Mouse (Mus musculus) C2C12 (cell line): Measurements from ENCODE around the gene Cachd1.

ENCODE experiments used
- CTCF ChIP-seq: IDR thresholded peaks from one replicate; pipeline ENCODE4 v1.5.1; 2011; ENCODE audit not compliant: control insufficient read depth, insufficient read depth, insufficient read length
- FOSL1 ChIP-seq: IDR thresholded peaks from one replicate; pipeline ENCODE4 v1.8.0; 2011; ENCODE audit warnings: mild to moderate bottlenecking, low read length; ENCODE audit not compliant: poor library complexity, insufficient read depth, severe bottlenecking
- MAX ChIP-seq: IDR thresholded peaks from one replicate; pipeline ENCODE4 v1.6.1; 2011; ENCODE audit warnings: mild to moderate bottlenecking, control low read depth
- USF1 ChIP-seq: IDR thresholded peaks from one replicate; pipeline ENCODE4 v1.6.1; 2011; ENCODE audit warnings: low read depth, mild to moderate bottlenecking, control low read depth, moderate library complexity

- no peak for TF ChIP-seq CTCF
- TF ChIP-seq MAX: no peak
- TF ChIP-seq FOSL1: no peak
- no peak for TF ChIP-seq USF1
These were observed 76.0 kb downstream of the Cachd1 start for GRCm38 (mm10) chr4:100852448-100852847.
